Mouse (Mus musculus) gastrocnemius, postnatal 14 days (tissue): ENCODE measurements around the gene Arhgap40. TPM values are rescaled to one million over a fixed set of nuclear protein-coding genes. Genes with fewer than 3 reads are reported as not detected.

Experiments
- DNase-seq: peaks from one replicate; pipeline ENCODE4 v3.0.0; 2021; ENCODE audit warnings: mixed read lengths
- intact Hi-C: fragments of 180-260 bp; cut with DNase I; formaldehyde crosslinking; loops from one replicate; pipeline ENCODE4 v1.15.1; 2025; ENCODE audit warnings: low total_unique reads
- total RNA-seq, 2 experiments: library from RNA; stranded (reverse); gene quantifications; 2 replicates each; pipeline ENCODE4 v1.2.3; 2021

Gene Arhgap40
- total RNA-seq, 2 experiments from 2014 or later: not detected

- intact Hi-C loops: no loop called here
- no peak for DNase-seq
These were observed 83.0 kb downstream of the Arhgap40 start for GRCm38 (mm10) chr2:158595577-158595976.

- DNase-seq: no peak
- intact Hi-C loops: no loop called here
These were observed 84.2 kb downstream of the Arhgap40 start for GRCm38 (mm10) chr2:158596803-158597202.

Other genes starting within 250 kb of the Arhgap40 start
- gene Lbp, start 206.3 kb upstream of the Arhgap40 start, total RNA-seq: 10 to 100 TPM in 1 of 2 experiments, 1 to 10 TPM in 1; 7.8 to 12.7 TPM
- gene Snhg11, start 137.2 kb upstream of the Arhgap40 start, total RNA-seq: under 1 TPM; 0.06 to 0.20 TPM
- 10 to 100 TPM; 20.3 to 21.2 TPM for gene Ralgapb, start 102.9 kb upstream of the Arhgap40 start, total RNA-seq
- gene Adig, start 10.2 kb upstream of the Arhgap40 start, total RNA-seq: under 1 TPM in 1 of 2 experiments, not detected in 1; 0.59 TPM
- gene Slc32a1, start 98.0 kb downstream of the Arhgap40 start, total RNA-seq: not detected
- 1 to 10 TPM; 3.2 to 4.1 TPM for gene Actr5, start 112.1 kb downstream of the Arhgap40 start, total RNA-seq
- gene Ppp1r16b, start 152.6 kb downstream of the Arhgap40 start, total RNA-seq: 1 to 10 TPM; 7.5 to 8.8 TPM